Mouse (Mus musculus) heart, adult 2 months (tissue): ENCODE results near the gene Dyx1c1.

Experiments used
- CTCF ChIP-seq: fragments of 200-600 bp; IDR thresholded peaks from 2 replicates; pipeline ENCODE4 v1.8.1; 2022; ENCODE audit warnings: antibody characterized with exemption, mild to moderate bottlenecking, moderate library complexity
- POLR2A ChIP-seq: fragments of 200-500 bp; IDR thresholded peaks from 2 replicates; pipeline ENCODE4 v1.6.1; 2011; ENCODE audit warnings: mild to moderate bottlenecking, low read depth, low read length, control low read depth; ENCODE audit not compliant: insufficient read depth

GRCm38 (mm10) chr9:72911381-72911780 is 47.2 kb upstream of the Dyx1c1 start:
- TF ChIP-seq POLR2A = no peak
- no peak for TF ChIP-seq CTCF
